In genomic region chr7:129257374-129258018, GRCm38 (mm10) we compare ENCODE assay signal across 10 mouse cellular contexts. TPM values are rescaled to one million over a fixed set of nuclear protein-coding genes. Genes with fewer than 3 reads are reported as not detected.
A peak's percentile ranks its signal among the peaks of the same experiment; 100 is the strongest.
DNase-seq lines count a peak whose midpoint lies in the region; ATAC-seq lines count a peak whose summit lies in the region.
"Had no signal": no experiment of that assay in that cellular context is flagged by ENCODE, and none has a peak within 500 bp of the region (broad histone marks: within the 10 kb centered on the region; RNA-seq: fewer than 3 reads in every experiment).

No protein-coding gene starts in this region.

- no peaks in the 10 kb centered on the region for H3K36me3 ChIP-seq in kidney, embryonic 16.5 days (ENCODE audit: insufficient read depth, low read length)
- H3K36me3 ChIP-seq in embryonic facial prominence, embryonic 13.5 days = no peaks in the 10 kb centered on the region
- no peaks in the 10 kb centered on the region for H3K36me3 ChIP-seq in hindbrain, embryonic 14.5 days (replicated peaks; ENCODE audit: control insufficient read depth, insufficient read depth)
- no peaks in the 10 kb centered on the region for H3K36me3 ChIP-seq in midbrain, embryonic 16.5 days (ENCODE audit: control insufficient read depth, insufficient read depth, low read length)

- H3K9ac ChIP-seq in kidney, embryonic 16.5 days (replicated peaks; ENCODE audit: low read length) = peak overlapping the region; percentile 60; the same call in 1 of the 2 replicates
- peak overlapping the region; percentile 58; the same call in 1 of the 2 replicates for H3K9ac ChIP-seq in embryonic facial prominence, embryonic 13.5 days
- peak overlapping the region; percentile 70 for H3K9ac ChIP-seq in hindbrain, embryonic 14.5 days
- H3K9ac ChIP-seq in midbrain, embryonic 16.5 days (ENCODE audit: low read depth, low read length) = peak overlapping the region; percentile 69
- H3K9ac ChIP-seq: liver, embryonic 14.5 days had no signal

- 7% methylated on average over 13 of the region's 13 CpGs for WGBS in kidney, embryonic 16.5 days
- 8% methylated on average over 13 of the region's 13 CpGs for WGBS in embryonic facial prominence, embryonic 13.5 days
- WGBS in hindbrain, embryonic 14.5 days = 10% methylated on average over 13 of the region's 13 CpGs
- 11% methylated on average over 13 of the region's 13 CpGs for WGBS in midbrain, embryonic 16.5 days

- H3K9me3 ChIP-seq in kidney, embryonic 16.5 days (ENCODE audit: low read length) = no peaks in the 10 kb centered on the region
- no peaks in the 10 kb centered on the region for H3K9me3 ChIP-seq in embryonic facial prominence, embryonic 13.5 days
- H3K9me3 ChIP-seq in hindbrain, embryonic 14.5 days (ENCODE audit: control insufficient read depth, low read length) = no peaks in the 10 kb centered on the region
- no peaks in the 10 kb centered on the region for H3K9me3 ChIP-seq in midbrain, embryonic 16.5 days (replicated peaks; ENCODE audit: control insufficient read depth, low read length, poor library complexity, severe bottlenecking)

- peak overlapping the region; percentile 92 for H3K4me2 ChIP-seq in kidney, embryonic 16.5 days (replicated peaks; ENCODE audit: low read depth, low read length)
- peak overlapping the region; percentile 87 for H3K4me2 ChIP-seq in embryonic facial prominence, embryonic 13.5 days
- peak overlapping the region; percentile 94 for H3K4me2 ChIP-seq in hindbrain, embryonic 14.5 days (replicated peaks)
- peak overlapping the region; percentile 62 for H3K4me2 ChIP-seq in midbrain, embryonic 16.5 days (ENCODE audit: low read length)

- H3K27ac ChIP-seq in kidney, embryonic 16.5 days (ENCODE audit: low read length) = no peak overlapping the region
- no peak overlapping the region for H3K27ac ChIP-seq in embryonic facial prominence, embryonic 13.5 days
- no peak overlapping the region for H3K27ac ChIP-seq in hindbrain, embryonic 14.5 days
- H3K27ac ChIP-seq in midbrain, embryonic 16.5 days (ENCODE audit: low read length) = peak overlapping the region; percentile 23; the same call in 1 of the 2 replicates
- H3K27ac ChIP-seq: liver, embryonic 14.5 days had no signal

- no peak for DNase-seq in kidney, adult 8-10 months
- no peak for DNase-seq in hindbrain, embryonic 14.5 days (ENCODE audit: low spot score)
- no peak for DNase-seq in urinary bladder, adult 2 months (ENCODE audit: low spot score)
- no peak for DNase-seq in layer of hippocampus, postnatal 25 days (ENCODE audit: extremely low spot score in 1 of 2, low spot score in 1 of 2)
- DNase-seq in lung, postnatal 4 days = no peak
- DNase-seq: cerebellum, adult 11-12 months had no signal

- peaks cover 45% of the 10 kb centered on the region for H3K27me3 ChIP-seq in kidney, embryonic 16.5 days (ENCODE audit: insufficient read depth, low read length)
- peaks cover 67% of the 10 kb centered on the region for H3K27me3 ChIP-seq in embryonic facial prominence, embryonic 13.5 days
- H3K27me3 ChIP-seq in hindbrain, embryonic 14.5 days (ENCODE audit: control insufficient read depth, insufficient read depth, low read length) = peaks cover 26% of the 10 kb centered on the region
- peaks cover 5% of the 10 kb centered on the region for H3K27me3 ChIP-seq in midbrain, embryonic 16.5 days (ENCODE audit: control insufficient read depth, insufficient read depth, low read depth, low read length)

- peaks cover 10% of the 10 kb centered on the region; the same call in 1 of the 2 replicates for H3K4me1 ChIP-seq in kidney, embryonic 16.5 days (ENCODE audit: insufficient read depth, low read length)
- peaks cover 13% of the 10 kb centered on the region for H3K4me1 ChIP-seq in embryonic facial prominence, embryonic 13.5 days
- H3K4me1 ChIP-seq in hindbrain, embryonic 14.5 days (replicated peaks; ENCODE audit: control insufficient read depth, insufficient read depth, low read length) = peaks cover 4% of the 10 kb centered on the region; the same call in 1 of the 2 replicates
- peaks cover 8% of the 10 kb centered on the region; the same call in 1 of the 2 replicates for H3K4me1 ChIP-seq in midbrain, embryonic 16.5 days (ENCODE audit: control insufficient read depth, insufficient read depth, low read length)

- no peak; the same call in 1 of the 2 replicates for ATAC-seq in kidney, embryonic 16.5 days (ENCODE audit: low FRiP score, low TSS enrichment)
- ATAC-seq in embryonic facial prominence, embryonic 13.5 days (ENCODE audit: insufficient number of reproducible peaks, insufficient read depth, low FRiP score, low TSS enrichment, low read depth) = no peak
- no peak for ATAC-seq in hindbrain, embryonic 14.5 days (ENCODE audit: low FRiP score)
- ATAC-seq in midbrain, embryonic 16.5 days = no peak

- H3K4me3 ChIP-seq in kidney, embryonic 16.5 days (ENCODE audit: low read length) = peak overlapping the region; percentile 51
- peak overlapping the region; percentile 49 for H3K4me3 ChIP-seq in embryonic facial prominence, embryonic 13.5 days
- H3K4me3 ChIP-seq in hindbrain, embryonic 14.5 days (replicated peaks; ENCODE audit: low read length) = peak overlapping the region; percentile 54
- peak overlapping the region; percentile 58 for H3K4me3 ChIP-seq in midbrain, embryonic 16.5 days (ENCODE audit: low read depth, low read length)

RNA-seq across cellular contexts. Expression of gene Plpp4, which starts 0.7 kb away (rescaled TPM):
- 2.2 and 3.4 TPM in 2 replicates for polyA plus RNA-seq in kidney, embryonic 16.5 days (2015; fragmentation: Nextera tagmentation; extraction: Ambion mirVana)
- polyA plus RNA-seq in embryonic facial prominence, embryonic 13.5 days (2015; fragmentation: Nextera tagmentation; extraction: Ambion mirVana) = 0.55 and 1.0 TPM in 2 replicates
- polyA plus RNA-seq in hindbrain, embryonic 14.5 days (2014; fragmentation: Nextera tagmentation; extraction: Ambion mirVana) = 12.4 and 13.3 TPM in 2 replicates
- 11.6 and 11.9 TPM in 2 replicates for polyA plus RNA-seq in midbrain, embryonic 16.5 days (2015; fragmentation: Nextera tagmentation; extraction: Ambion mirVana)
- polyA plus RNA-seq in urinary bladder, adult 2 months (2012; rRNA removed) = 3.7 and 6.3 TPM in 2 replicates
- 10 to 100 TPM; 12.1 to 12.3 TPM for total RNA-seq in layer of hippocampus, postnatal 25 days (2021)
